Mouse (Mus musculus) kidney, postnatal 10 days (tissue): Measurements from ENCODE around the gene BC030867.
A peak's percentile ranks its signal among the peaks of the same experiment; 100 is the strongest.

Experiments
- DNase-seq: peaks from one replicate; pipeline ENCODE4 v3.0.0; 2021; ENCODE audit warnings: mixed read lengths

Gene BC030867

DNA sequence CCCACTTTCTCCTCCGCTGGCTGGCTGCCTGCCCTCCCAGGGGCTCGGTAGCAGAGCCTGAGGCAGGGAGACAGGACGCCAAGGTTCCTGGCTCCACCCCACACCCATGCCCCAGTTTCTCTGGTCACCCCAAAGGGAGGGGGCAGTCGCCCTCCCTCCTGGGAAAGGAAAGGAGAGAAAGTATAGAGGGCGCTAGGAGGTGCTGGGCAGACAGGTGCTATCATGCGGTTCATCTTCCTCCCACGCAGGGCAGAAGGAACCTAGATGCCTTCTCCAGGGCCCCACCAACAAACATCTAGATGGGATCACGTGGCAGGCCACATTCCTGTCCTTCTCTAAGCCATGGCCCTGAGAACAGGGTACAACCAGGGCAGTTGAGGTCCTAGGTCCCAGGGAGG, 26.7 kb upstream of the BC030867 start:
- peak; percentile 40 for DNase-seq

DNA sequence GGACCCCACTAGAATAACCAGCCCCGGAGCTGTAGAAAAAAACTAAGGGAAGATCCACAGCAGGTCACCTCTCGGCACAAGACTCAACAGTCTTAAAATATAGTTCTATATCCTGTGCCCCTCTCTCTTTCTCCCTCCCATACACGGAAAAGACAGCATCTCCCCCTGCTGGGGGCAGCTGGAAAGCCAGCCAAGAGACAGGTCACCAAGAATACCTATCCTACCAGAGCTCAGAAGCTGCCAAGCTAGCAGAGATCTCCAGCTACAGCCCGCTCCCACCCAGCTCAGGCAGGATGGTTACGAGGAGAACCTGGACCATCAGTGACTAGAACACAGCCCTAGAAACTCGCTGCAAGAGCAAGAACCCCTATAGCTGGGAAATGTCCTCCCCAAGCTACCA, 25.5 kb upstream of the BC030867 start:
- DNase-seq, result peak; percentile 80

DNA sequence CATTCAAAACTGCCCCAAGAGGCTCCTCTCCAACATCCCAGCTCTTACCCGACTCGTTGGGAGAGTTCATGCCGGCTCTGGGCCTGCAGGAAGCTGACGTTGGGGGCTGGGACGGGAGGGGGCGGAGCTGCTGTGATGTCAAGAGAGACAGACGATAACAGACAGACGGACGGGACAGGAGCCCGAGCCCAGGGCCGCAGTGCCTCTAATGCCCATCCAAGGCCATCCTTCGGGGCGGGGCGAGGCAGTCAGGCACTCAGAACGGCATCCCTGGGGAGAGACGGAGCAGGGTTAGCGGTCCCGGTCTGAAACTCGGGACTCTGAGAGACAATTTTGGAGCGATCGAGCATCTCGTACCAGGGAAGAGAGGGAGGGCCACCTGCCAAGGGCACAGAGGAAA, 24.0 kb upstream of the BC030867 start:
- DNase-seq, result peak; percentile 71

DNA sequence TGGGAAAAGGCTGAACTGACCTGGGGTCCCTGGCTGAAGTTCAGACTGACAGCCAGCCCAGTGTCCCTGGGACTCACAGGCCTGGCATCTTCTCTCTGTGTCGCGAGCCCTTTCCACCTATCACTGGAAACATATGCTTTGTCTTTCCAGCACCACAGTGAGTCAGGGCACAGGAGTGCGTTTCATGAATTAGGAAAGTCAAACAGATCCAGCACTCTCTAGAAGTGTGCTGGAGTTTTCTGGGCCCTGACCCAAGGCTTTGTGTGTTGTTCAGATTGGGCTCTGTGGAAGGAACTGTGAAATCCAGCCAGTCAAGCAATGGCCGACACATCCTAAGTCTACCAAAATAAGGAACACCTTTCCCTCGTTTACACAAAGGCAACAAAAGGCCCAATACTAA, 23.5 kb upstream of the BC030867 start:
- DNase-seq, result no peak

DNA sequence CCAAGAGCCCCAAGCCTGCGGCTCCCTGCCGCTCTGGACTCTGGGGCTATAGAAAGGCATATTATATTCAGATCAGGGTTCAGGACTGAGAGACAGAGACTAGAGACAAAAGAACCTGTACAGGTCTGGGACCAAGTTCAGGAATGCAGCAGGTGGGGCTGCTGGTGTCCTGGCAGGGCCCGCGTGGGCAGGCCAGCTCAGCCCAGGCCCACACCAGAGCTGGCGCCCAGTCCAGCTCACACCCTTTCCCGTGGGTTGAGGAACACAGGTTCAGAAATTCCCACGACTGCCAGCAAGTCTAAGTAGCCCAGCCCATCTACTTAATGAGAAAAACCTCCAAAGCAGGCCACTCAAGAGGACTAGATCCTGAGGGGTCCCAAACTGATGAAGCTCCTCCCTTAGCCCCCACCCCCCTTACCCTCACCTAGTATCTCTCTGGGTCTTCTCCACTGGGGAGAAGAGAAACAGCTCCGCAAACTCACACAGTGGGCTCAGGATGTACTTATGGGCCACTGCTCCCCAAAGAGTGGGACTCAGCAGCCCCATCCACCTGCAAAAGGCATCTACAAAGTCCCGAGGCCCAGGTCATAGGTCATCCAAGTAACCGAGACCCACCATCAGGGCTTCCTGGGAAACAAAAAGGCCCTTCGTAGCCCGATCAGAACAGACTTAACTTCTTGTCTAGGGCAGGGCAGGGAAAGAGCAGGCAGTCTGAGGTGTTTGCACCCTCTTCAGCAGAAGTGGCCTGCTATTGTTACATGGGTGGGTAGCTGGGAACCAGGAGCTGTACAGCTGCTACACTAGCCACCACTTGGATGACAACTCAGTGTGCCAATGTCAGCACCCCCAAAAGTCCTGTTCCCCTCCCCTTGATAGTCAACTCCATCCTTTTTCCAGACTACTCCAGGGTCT, 22.4 kb upstream of the BC030867 start:
- DNase-seq, result no peak

DNA sequence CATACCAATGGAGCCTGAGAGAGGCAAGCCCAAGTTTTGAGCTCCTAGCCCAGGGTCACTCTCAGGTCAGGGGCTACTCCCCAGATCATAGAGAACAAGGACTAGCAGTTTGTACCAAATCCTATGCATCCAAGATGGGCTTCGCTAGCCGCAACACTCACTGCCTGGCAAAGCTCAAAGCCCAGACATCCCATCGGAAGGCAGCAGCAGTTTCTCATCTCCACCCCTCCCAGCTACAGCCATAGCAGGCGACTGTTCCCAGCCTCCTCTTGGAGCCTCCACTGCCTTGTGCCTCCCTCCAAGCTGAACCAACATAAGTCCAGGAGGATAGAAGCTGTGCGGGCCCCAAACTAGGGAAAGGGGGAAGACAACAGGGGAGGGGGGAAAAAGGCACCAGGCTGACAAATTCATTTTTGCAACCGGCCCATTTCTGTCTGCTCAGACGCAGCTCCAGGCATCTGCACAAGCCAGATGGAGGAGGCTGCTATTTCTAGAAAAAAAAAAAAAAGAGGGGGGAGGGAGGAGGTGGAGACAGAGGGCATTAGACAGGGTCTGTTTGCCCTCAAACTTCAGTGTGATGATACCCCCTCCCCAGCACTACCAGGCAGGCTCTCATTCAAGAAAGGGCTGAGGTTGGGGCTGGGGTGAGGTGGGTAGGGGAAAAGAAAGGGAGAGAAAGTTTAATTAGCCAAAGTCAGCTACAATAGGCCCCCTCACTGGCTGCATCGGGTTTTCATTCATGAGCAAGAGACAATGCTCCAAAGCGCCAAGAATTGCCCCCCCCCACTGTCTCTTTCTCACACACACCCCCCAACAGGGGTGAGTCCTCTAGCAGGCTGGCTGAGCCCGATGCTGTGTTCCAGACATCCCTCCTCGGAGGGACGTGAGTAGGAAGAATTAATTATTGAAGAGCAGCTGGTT, 21.2 kb upstream of the BC030867 start:
- no peak for DNase-seq

DNA sequence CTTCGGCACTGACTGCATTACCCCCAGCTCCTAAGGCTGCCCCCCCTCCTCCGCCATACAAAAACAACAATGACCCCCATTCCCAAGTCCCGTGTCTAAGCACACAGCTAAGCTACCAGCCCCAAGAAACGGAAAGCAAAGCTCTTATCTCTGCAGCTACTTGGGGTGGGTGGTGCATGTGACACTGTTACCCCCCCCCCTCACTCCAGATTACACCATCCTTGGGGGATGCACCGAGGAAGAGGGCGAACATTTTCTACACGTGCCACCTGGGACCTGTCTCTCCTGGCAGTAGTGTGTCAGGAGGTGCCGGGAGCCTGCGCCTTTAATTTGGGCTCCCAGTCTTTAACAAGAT, 20.5 kb upstream of the BC030867 start:
- DNase-seq, result no peak

DNA sequence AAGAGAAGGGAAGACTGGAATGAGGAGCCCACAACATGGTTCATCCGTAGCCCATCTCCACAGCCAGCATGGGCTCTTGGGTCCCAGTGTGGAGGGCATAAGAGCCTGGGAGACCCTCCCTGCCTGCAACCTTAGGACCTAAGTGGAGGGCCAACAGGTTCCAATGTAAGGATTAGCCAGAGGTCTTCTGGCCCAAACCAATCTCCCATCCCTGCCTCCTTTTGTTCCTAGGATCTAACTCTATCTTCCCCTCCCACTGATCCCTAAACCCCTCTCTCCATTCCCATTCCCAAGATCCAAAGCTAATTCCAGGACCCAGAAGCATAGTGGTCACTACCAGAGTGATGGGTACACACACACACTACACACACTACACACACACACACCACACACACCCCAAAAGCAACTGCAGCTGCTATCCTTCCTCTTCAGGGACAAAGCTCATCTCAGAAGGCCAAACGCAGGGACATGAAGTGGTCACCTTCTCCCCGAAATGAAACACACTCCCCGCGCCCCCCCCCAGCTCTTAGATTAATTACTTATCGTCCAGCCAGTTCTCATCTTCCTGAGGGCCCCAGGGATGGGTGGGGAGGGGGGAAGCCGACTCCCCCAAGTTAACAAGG, 19.9 kb upstream of the BC030867 start:
- no peak for DNase-seq

DNA sequence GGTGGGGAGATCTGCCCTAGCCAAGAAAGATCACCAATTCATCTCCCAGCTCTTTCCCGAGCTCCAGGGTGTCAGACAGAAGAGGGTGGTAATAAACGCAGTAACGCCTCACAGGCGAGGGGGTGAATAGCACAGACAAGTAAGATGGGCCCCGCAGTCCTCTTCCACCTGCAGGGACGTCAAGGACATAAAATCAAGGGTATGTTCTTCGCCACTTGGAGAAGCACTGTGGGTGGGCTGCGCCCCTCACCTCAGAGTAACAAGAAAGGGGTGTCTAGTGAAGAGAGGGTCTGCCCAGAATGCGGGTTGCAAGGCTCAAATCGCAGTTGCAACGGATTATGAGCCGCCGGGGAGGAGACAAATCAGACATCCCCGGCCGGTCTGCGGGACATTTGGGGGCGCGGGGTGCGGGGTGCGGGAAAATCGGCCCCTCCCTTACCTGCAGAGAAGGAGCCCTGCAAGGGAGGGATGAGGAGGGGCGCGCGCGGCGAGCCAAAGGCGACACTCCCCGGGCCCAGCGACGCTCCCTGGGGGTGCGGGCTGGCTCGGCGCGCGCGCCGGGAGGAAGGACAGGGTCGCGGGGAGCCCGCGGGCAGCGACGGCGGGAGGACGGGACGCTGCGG, 19.2 kb upstream of the BC030867 start:
- DNase-seq, result peak; percentile 50

DNA sequence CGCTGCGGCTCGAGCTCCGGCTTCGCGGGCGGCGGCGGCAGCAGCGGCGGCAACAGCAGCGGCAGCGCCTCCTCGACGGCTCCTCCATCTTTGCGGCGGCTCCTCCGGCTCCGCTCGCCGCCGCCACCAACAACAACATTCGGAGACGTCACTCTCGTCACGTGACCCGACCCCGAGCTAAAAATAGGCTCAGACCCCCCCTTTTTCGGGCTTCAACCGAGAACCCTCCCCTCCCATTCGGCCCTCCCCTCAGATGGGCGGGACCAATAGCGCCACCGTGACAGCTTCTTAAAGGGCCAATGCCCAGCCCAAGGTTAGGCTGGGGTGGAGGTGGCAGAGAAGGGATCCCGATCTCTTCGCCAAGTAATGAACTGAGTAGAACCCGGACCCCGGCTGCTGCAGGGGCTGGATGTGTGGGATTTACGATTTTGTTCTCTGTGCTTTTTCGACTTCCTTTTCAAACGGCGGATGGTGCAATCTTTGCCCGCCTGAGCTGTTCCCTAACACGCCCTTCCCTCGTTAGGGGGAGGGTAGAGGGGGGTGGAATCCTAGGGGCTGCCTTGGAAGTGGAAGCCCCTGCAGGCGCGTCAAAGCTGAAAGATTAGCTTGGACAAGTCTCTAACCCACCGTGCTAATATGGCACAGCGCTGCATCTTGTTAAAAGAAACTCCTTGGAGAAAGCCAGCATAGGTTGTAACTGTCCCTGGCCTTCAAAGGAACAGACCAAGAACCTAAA, 18.5 kb upstream of the BC030867 start, which contains the start of gene Hdac5:
Gene Hdac5, minus strand, starts transcription at position 161 of the 736 bp plus-strand sequence.
- peak; percentile 99 for DNase-seq

DNA sequence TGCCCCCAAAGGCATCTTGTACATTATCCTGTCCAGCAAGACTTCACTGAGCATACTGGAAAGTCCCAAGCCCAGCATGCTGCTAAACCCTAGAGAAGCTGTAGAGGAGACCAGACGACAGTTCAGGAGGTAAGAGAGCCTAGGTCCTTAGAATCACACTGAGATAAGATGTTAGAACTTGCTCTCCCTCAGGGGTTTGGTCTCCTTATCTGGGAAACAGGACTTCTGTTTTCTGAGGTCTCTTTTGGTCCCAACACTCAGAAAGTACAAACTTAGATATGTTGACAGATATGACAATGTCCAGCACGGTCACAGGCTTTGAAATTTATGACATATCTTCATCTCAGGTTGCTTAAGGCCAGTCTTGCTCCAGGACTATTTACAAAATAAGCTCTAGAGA, 12.7 kb upstream of the BC030867 start:
- no peak for DNase-seq

DNA sequence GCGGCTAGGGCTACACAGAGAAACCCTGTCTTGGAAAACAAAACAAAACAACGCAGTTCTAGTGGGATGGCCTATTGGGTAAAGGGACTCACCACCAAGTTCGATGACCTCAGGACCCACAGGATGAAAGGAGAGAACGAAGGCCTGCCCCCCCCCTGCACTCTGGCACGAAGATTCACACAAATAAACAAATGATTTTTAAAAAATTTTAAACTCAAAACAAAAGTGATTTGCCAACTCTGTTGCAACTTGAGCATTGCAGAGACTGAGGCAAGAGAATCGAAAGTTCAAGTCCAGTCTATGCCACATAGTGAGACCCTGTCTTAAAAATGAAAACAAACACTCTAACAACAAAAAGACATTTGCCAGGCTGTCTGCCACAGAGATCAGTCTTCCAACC, 8.0 kb upstream of the BC030867 start:
- no peak for DNase-seq

DNA sequence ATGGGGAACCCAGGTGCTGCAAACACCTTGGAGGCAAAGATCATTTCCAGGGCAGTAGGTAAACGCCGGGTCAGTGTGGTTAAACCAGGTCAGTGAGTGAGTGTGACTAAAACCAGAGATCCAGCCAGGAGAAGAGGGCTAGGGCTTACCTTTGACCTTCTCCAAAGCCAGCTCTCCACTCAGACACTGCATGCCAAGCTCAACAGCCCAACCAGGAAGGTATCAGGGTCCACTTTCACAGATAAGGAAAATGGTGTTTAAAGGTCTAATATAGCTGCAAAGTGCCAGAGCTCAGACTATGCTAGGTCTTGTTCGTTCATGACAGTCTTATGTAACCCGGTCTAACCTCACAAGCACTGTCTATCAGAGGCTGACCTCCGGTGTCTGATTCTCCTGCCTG, 7.4 kb upstream of the BC030867 start:
- DNase-seq, result no peak

DNA sequence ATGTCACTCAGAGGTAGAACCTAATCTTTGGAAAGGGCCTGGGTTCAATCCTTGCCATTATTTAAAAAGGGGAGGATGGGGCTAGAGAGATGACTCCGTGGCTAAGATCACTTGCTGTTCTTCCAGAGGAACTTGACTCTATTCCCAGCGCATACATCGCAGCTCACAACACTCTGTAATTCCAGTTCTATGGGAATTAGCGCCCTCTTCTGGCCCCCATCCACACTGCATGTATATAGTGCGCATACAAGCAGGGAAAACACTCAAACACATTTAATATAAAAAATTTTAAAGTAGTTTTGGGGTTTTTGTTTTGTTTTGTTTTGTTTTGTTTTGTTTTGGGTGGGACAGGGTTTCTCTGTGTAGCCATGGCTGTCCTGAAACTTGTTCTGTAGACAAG, 6.8 kb upstream of the BC030867 start:
- no peak for DNase-seq

DNA sequence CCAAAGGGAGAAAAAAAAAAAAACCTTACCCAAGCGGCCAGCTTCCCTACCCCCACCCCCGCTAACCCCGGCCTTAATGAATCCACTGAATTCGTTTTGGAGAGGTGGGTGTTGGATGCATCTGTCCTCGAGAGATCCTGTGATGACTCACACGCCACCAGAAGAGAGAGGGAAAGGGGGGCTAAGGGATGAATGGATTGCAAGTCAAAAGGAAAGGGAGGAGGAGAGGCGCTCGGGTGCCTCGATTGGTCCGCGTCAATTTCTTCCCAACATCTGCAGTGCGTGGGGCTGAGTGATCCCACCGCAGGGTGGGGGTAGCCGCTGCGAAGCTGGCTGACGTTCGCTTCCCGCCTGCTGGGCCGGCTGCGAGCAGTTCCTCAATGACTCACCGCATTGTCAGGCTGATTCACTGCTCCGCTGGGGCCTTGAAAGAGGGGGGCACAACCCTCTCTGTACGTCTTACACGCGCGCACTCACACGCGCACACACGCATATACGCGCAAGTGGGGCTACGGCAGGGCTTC, 3.7 kb upstream of the BC030867 start:
- DNase-seq, result peak; percentile 75

DNA sequence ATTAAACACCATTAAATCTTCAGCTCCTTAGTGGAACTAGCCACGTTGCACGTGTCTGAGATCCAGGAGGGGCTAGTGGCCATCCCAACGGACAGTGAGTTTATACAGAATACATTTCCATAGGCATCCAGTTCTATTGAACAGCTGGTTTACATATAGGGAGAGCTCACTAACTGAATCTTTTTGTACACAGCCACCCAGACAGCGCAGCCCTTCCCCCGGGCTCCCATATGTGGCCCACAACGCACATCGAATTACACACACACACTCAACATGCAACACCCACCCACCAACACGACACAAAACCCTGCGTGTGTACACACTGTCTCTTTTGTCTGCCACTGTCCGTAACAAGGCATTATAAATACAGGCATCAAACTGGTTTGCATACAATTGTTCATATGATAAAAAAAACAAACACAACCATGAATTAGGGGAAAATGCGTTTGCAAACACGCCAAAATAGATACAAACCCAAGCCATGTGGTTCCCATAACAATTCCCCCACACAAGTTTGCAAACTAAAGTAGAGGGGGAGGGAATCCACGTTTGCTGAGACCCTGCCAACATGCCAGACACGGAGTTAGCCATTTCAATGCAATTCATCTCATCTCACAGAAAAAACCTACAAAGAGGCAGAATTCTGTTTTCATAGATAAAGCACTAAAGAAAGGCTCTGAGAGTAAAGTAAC, 3.0 kb upstream of the BC030867 start:
- no peak for DNase-seq

DNA sequence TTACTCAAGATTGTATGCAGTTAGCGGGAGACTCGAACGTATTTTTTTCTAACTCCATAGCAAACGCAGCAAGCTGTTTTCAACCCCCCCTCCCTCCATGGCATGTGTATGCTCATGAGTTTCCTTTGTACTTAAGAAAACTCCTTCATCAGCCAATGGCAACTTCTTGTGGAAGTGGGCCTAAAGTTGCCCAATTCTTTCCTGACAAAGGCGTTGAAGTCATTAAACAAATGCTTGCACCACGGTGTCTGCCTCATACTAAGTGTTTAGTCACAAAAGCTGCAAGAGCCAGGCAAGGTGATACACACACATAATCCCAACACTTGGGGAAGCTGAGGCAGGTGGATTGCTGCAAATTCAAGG, 2.4 kb upstream of the BC030867 start:
- no peak for DNase-seq

DNA sequence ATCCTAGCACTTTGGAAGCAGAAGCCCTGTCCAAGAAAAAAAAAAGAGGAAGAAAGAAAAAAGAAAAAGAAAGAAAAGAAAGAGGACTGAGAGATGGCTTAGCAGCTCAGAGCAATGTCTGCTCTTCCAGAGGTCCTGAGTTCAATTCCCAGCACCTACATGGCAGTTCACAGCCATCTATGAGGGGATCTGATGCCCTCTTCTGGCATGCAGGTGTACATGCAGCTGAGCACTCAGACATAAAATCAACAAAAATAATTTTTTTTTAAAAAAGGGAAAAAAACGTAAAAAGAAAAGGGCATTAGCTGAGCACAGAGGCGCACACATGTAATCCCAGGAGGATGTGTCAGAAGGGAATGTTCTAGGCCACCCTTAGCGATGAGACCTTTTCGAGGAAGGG, 1.8 kb upstream of the BC030867 start:
- DNase-seq, result no peak

DNA sequence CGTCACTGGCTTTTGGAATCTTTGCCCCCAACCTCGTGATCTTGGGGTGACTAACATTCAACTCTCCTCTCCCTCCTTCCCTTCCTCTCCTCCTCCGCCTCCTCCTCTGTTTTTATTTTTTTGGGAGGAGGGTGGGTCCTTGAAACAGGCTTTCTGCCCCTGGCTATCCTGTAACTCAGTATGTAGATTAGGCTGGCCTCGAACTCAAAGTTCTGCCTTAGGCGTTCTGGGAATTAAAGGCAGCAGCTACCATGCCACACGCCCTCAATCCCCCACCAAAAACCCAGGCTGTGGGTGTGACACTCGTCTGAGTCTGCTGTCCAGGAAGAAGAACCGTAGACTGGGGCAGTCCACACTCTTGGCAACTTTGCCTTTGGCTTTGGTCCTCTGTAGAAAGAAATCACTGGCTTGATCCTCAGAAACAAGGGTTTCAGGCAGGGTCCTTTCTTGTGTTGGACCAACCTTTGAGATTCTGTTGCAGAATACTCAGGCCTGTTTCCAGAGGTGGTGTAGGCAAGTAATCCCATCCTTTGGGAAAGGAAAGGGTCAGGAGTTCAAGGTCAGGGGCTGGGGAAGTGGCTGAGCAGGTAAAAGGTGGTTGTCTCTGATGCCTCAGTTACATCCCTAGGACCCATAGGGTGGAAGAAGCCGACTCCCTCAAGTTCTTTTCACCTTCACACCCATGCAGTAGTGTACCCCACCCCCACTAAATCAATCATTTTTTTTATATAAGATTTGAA, 839 bp downstream of the BC030867 start:
- no peak for DNase-seq

DNA sequence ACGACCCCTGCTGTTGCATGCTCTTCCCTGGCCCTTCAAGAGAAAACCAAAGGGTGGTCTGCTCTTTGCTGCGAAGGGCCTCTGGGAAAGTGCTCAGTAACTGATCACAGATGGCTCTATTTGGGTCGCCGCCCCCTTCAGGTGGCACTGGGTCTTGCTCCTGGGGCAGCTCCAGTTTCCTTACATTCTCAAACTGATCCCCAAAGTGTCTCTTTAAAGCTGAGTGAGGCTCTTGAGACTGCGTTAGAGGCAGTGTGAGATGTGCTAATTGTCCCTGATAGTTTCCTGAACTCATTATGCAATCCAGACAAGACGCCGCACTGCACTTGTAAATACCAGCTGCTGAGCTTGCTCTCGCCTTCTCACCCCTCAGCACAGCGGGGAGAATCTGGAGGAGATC, 8.8 kb downstream of the BC030867 start:
- DNase-seq, result peak; percentile 47

DNA sequence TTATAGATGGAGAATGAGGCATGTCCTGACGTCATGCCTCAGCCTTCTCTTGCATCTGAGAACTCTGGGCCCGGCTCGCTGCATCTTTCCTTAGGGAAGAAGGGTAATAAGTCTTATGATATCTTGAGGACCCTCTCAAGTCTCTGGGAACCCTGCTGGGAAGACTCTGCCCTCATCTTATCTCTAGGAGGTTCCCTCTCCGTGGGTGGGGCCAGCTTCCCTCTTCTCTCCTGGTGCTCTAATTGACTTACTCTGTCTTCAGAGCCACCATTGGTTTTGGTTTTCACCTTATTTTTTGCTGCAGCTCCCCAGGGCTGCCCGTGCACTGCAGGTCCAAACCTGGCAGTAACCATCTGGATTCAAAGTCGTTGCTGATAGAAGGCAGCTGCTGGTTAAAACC, 9.4 kb downstream of the BC030867 start:
- DNase-seq, result no peak
